Mouse (Mus musculus) c-Kit-positive CD71-negative TER-119-negative erythroid progenitor cells, embryonic 14.5 days (primary cell): Measurements from ENCODE around the gene Gmfb.
"Not testable (repeated sequence)": the region's sequence is repeated elsewhere in the genome, so short reads cannot be mapped to it uniquely, and the experiment has no call there.

Experiments
- DNase-seq: peaks from one replicate; pipeline ENCODE4 v3.0.0-alpha.2; 2013; ENCODE audit warnings: low read depth

Gmfb gene

DNA sequence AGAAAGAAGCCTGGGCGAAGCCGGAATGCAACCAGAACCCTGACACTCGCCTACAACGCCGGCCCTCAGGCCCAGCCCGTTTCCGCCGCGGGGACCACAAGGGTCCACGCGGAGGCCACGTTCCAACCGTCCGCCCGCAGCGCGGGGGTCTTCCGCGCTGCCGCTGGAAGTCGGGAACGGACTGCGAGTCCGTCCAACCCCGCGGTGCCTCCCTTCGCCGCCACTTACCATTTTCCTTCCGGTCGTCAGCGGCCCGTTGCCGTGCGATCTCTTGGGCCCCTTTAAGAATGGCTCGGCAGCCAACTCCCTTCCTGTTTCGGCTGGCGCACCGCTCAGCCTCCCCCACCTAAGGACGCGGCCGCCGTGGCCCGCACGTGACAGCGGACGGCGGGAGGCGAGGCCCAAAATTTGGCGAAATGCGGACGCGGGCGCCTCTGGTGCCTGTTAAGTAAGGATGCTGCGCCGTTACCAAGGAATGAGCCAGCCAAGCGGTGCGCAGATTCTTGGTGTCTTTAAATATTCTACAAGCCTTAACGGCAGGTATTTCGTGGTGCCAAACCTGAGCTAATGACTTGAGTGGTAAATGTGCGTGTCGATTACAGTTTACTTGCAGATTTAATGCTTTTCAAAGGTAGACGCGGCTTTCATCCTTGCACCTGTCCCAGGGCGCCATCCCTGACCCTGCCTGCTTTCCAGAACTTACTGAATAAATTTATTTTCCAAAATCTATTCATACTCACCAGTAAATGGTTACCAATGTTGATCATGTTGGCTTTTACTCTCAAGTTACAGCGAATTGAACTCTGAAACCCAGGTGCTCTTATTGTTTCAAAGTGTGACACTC lies at the start of gene Gmfb:
Gene Gmfb, minus strand, starts transcription at position 370 of the 844 bp plus-strand sequence.
- peak; percentile 88 for DNase-seq

DNA sequence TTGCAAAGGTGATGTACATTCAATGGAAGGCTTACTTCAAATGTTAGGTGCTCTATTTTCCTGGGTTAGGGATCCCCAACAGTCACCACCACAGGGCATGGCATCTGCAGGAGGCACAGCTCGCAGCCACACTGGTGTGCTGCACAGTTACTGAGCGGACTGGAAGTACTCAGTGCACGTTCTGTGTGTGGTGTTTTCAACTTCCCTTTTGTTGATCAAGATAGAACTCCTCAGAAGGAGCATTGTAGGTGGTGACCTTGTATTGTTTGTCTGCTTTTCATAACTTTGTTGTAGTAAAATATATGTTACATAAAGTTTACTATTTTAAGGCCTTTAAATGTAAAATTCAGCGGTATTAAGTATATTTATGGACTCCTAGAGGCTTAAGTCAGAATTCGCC lies 40.9 kb upstream of the Gmfb start:
- DNase-seq = no peak

DNA sequence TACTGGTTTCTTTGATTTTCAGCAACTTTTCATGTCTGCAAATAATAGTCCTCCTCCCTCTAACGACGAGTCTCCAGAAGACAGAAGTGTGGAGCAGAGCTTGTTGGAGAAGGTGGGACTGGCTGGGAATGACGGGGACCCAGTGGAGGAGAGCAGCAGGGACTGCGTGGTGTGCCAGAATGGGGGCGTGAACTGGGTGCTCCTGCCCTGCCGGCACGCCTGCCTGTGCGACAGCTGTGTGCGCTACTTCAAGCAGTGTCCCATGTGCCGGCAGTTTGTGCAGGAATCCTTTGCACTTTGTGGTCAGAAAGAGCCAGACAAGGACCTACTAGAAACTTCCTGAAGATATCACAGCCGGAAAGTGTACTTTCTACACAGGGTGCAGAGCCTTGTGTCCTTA lies 31.6 kb upstream of the Gmfb start:
- DNase-seq = no peak

DNA sequence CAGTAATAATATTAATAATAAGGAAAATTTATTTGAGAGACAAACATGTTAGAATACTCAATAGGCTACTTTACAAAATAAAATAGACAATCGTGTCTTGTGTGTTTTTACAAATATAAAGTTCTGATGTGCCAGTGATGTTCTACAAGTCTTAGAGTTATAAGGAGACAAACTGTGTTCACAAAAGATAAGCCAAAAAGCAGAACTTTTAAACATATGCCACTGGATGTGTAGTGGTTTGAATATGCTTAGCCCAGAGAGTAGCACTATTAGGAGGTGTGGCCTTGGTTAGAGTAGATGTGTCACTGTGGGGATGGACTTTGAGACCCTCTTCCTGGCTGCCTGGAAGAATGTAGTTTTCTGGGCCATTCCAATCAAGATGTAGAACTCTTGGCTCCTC lies 27.7 kb upstream of the Gmfb start:
- DNase-seq = no peak

DNA sequence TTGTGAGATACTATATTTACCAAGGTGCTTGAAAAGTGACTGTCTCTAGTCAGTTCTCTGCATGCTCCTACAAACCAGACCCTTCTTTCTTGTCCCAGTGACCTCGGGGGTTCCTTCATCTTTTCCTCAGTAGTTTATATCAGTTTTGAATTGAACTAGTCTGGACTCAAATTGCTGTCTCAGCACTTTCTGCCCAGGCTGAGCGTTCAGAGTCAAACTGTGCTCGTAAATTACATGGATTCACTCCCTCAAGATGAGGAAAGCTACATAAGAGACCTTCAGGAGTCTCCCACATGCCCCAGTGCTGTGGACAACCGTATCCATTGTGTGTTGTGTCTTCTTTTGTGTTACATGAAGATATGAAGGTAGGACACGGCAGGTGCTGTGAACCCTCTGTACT lies 26.7 kb upstream of the Gmfb start:
- DNase-seq = no peak

DNA sequence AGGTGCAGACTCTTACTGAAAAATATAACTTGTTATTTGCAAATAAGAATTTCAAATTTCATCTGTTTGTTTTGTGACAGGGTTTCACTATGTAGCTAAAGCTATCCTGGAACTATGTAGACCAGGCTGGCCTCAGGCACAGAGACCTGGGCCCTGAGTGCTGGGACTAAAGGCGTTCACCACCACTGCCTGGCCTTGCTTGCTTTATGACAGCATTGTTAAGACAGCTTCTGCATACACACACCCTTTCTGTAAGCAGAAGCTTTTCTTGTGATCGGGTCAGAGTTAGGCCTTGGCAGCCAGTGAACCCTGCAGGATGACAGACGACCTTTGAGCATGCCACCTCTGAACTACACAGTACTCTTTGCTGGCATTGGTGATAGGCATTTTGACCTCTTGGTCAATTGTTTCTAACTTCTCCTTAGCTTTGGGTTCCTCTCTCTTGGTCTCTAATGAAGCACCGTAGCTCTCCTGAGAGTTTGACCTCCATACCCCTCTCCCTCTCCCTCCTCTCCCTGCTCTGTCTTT lies 26.1 kb upstream of the Gmfb start:
- DNase-seq = no peak

DNA sequence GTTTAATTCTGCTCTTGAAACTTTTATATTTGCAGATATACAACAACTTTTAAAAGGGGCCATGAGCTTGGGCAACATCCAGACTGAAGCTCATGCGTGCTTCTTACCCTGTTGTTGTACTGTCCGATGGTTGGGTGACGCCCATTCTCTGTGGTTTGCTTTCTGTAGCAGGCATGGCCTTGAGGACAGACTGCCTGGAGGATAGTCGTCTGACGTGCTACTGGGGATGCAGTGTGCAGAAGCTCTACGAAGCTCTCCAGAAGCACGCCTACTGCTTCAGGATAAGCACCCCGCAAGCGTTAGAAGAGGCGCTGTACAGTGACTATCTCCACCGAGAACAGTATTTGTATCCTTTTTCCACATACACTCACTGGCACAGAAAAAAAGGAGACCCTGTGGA lies 23.7 kb upstream of the Gmfb start:
- no peak for DNase-seq

DNA sequence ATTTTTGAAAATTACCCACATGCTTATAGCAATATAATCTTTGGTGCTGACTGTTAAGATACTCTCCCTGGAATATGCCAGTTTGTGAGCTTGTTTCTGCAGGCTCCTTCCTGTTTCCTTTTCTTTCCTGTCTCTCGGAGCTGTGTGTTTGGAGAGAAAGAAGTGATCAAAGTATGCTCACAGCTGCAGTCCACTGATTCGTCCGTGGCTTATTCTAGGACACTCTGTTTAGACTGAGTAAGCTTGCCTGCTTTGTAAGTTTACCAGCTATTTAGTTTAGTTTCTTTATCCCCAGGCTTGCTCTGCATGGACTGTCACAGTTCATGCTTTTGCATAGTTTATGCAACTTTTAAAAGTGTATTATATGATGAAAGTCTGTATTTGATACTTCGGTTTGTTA lies 17.3 kb upstream of the Gmfb start:
- DNase-seq = no peak

DNA sequence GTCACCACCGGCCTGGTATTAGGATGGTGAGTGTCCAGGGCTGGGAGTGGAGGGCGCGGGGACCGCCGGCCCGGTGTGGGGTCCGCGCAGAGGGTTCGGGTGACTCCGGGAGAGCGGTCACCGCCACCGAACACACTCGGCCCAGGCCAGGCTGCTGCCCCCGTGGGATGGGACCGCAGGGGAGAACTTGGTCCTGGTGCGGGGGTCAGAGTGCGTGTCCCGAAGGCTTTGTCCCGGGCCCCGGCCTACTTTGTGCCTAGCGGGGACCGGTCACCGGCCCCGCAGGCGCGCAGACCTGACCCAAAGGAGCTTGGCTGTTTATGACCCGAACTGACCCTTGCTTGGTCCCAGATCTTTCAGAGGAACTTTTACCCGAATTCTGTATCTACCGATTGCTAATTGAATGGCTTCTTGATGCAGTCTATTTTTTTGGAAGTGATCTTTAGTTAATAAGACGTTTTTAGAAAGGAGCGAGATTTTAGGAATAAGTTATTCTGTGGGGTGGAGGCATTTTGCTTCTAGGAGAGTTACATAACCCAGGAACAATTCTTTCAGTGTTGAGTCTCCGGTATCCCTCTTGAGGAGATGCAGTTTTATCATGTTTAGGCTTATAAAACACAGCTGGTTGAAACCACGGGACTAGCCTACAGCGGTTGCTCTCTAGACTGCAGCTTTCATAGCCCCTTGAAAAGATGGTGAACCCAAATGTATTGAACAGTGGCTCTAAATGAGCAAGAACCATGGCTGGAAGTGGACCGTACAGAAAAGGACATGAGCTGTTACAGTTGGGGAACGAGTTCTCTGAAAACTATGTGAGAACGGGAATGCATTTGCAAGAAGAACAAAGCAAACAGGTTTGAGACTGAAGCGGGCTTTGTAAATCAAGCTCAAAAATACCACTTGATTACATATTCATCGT lies 10.6 kb upstream of the Gmfb start:
- DNase-seq = no peak

DNA sequence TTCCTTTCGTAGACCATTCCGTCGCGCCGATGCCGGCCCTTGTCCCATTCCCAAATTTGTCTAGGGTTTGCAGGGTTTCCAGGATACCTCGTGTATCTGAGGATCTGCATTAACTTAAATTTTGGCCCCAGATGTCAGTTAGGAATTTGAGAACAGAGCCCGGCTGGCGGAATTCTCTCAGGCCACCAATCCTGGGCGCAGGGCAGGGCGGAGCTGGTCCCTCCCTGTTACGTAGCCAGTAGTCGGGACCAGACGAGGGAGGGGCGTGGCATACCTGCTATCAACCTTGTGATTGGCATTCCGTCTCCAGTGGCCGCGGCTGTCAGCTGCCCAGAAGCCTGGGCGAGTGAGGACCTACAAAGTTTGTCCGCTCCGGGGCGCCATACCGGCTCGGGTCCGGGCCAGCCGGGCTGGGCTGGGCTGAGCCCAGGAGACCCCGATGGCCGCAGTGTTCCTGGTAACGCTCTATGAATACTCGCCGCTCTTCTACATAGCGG lies 9.8 kb upstream of the Gmfb start, which contains the start of gene Cgrrf1:
Gene Cgrrf1, plus strand, starts transcription at position 289 of the 497 bp plus-strand sequence.
- DNase-seq = peak; percentile 92

DNA sequence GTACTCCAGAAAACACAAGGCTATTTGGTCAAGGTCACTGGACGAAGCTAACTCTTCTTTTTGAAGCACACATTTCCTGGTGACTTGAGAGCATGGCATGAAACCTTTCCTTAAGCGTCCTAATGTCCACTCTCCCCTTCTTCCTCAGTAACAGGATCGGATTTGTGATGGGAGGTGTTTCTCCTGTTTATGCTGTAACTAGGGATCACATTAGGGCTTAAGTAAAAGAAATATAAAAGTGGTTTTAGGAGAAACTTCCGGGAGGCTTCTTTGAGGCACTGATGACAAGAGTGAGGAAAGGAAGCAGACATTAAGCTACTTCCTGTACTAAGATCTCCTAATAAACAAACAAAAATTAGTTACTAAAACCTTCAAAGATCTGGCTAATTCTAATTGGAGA lies 9.3 kb upstream of the Gmfb start:
- no peak for DNase-seq

DNA sequence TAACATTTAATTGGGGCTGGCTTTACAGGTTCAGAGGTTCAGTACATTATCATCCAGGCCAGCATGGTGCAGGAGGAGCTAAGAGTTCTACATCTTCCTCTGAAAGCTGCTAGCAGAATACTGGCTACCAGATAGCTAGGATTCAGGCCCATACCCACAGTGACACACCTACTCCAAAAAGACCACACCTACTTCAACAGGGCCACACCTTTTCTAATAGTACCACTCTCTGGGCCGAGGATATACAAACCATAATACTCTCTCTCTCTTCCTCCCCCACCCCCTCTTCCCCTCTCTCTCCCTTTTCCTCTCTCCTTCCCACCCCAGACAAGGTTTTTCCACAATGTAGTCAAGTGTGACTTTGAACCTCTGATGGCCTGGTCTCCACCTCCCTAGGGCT lies 5.4 kb upstream of the Gmfb start:
- no peak for DNase-seq

DNA sequence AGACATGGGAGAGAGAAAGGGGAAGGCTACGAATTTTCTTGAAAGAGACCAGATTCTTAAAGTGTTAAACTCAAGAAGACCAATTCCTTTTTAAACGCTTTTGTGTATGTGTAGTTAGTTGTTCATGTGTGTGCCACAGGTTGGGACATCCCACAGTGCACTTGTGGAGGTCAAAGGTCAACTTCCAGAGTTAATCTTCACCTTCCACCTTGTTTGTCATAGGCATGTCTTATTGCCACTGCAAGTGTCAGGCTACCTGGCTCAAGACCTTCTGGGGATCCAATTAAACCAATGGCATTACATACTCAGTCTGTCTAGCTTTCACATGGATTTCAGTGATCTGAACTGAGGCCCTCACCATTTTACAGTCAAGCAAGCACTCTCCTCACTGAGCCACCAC lies 2.0 kb upstream of the Gmfb start:
- no peak for DNase-seq

DNA sequence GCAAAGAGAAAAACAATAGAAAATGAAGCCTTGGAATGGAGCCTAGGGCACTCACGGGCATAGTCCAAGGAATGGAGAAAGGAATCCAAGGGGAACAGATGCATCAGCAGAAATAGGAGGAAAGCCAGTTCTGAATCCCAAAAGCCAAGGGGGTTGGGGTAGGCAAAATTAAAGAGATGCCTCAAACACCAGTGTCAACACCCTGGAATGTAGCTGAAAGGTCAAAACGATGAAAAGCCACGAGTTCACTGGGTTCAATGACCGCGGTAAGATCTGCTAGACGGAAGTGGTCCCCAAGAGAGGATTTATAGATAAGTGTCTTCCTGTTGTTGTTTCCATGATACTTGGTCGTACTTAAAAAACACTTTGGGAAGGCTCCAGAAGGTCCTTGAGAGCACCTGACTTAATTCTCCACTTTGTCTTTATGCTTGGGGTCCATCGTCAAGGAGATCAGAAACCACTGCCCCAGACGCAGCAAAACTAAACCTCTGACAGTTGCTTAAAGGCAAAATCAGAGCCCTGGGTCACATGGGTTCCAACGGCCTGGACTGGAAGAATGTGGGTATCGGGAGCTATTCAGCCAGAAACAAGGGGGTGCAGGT lies 670 bp downstream of the Gmfb start:
- DNase-seq = no peak

DNA sequence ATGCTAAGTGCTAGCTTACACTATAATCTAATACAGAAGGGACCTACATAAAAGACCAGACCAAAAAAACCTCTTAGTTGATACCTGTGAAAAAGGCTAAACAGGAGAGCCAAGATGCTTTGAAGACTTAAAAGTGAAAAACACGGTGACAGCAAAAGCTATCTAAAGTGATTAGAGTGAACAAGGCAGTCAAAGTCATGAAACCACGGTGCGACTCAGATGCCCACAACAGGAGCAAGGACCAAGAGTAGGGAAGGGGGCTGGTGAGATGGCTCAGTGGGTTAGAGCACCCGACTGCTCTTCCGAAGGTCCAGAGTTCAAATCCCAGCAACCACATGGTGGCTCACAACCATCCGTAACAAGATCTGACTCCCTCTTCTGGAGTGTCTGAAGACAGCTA lies 2.1 kb downstream of the Gmfb start:
- not testable (repeated sequence) for DNase-seq

DNA sequence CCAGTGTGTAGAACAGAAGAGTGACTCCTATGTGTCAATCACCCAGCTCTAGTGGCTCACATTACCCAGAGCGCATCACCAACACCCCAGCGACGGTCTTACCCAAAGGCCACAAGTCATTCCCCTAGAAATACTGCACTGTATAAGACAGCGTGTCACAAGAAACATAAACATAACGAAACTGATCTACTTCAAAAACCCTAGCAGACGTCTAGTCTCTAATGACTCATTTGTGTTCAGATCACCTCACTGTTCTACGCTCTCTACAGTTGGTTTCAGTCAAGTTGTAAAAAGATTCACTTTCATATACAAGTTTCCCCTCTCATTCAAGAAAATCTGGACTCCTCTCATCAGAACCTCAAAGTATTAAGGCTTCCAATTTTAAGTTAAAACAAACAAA lies 3.3 kb downstream of the Gmfb start:
- no peak for DNase-seq

DNA sequence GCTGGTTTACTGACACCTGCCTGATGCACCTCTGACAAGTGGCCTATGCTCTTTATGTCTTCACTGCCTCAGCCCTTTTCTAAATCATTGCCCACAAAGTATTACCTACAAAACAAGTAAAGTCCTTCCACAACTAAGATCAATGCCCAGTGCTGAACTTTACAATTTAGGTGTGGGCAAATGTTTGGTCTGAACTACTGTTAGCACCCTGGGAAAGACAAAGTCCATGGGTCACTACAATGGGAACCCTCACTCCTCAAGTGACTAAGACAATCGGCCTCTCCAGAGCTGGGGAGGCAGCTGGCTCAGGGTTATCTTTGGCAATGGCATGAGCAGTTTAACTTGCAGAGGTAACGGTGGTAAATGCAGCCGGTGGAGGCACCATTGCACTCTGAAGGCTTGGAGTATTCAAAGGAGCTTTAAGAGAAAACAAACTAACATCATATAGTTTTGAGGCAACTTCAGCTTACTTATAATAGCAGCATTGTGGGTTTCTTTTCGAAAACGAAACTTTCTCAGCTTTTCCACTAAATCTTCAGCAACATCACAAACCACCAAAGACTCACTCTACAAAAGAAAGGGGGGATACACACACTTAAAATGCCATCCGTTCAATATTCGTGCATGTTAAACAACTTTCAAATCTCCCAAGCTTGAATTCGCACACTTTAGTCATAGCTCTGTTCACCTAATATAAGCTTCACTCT lies 5.0 kb downstream of the Gmfb start:
- no peak for DNase-seq

DNA sequence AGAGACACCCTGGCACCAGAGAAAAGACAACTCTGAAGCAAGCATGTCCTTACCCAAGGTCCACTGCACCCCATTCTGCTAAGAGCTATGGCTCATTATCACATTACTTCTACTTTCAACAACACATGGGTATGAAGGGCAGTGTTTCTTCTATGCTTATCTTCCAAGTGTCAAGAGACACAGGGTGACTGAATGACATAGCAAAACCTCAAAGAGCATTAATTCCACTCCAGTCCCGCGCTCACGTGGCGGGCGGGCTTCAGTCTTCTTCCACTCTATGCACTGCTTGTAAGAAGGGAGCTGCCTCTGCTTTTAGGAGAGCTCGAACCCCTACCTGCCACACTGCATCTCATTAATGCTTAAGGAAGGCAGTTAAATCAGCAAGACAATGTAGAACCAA lies 6.4 kb downstream of the Gmfb start:
- DNase-seq = no peak

DNA sequence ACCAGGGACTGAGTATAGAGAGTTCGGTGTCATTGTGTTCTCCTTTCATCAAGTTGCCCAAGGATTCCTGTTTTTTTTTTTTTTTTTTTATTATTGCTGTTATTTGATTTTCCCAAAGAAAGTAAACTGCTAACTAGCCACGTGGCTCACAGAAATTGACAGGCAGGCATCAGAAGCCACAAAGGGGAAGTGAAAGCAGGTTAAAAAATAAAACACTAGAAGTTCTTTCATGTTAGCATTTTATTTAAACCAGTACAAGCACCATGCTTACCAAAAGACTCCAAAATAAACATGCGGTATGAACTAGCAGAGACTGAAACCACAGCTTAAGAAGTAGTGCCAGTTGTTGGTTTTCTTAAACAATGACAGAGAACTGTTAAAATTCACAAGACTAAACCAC lies 14.1 kb downstream of the Gmfb start:
- no peak for DNase-seq

DNA sequence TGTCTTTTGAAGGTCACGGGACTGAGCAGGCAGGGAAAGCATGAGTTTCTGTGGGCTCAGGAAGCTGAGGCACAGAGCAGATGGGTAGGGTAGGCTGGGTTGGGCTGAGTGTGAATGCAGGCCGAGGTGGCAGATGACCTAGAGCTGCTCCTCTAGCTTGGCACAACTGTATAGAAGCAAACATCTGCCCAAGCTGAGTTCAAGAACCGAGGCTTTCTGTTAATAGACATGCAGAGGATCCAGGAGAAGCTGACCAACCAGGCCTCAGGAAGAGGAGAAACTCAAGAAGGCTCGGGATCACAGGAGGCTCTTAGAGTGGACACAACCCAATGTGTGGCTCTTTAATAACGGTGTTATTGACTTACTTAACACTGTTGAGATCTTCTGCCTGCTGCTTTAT lies 15.9 kb downstream of the Gmfb start:
- DNase-seq = no peak

DNA sequence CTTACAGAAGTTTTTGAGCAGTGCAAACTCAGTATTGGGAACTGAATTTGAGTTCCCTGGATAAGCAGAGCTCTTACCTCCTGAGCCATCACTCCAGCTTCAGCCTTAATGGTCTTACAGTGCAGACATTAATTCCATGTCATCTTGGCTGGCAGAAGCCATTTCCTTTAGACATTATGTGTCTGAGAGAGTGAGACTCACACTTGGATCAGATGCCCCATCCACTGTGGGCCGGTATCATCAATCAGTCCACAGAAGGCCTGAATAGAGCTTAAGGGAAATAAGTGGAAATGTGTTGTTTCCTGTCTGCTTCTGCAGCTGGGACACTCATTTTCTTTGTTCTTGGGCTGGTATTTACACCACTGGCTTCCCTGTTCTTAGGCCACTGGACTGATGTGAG lies 18.3 kb downstream of the Gmfb start:
- DNase-seq = no peak

DNA sequence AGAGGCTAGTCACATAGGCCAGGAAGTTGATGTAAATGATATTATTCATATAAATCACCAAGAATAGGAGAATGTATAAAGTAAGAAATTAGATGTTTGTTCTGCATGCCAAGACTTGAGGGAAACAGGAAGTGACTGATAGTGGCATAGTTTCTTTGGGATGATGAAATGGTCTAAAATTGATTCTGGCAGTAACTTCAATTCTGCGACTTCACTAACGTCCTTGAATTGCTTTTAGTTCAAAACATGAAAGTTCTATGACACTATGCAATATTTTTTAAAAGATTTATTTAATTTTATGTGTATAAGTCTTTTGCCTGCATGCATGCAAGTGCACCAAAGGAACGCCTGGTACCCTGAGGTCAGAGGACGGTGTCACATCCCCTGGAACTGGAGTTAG lies 18.8 kb downstream of the Gmfb start:
- DNase-seq = no peak
